Mouse (Mus musculus): ENCODE measurements around the gene Slc26a9.

Gene Slc26a9

DNA sequence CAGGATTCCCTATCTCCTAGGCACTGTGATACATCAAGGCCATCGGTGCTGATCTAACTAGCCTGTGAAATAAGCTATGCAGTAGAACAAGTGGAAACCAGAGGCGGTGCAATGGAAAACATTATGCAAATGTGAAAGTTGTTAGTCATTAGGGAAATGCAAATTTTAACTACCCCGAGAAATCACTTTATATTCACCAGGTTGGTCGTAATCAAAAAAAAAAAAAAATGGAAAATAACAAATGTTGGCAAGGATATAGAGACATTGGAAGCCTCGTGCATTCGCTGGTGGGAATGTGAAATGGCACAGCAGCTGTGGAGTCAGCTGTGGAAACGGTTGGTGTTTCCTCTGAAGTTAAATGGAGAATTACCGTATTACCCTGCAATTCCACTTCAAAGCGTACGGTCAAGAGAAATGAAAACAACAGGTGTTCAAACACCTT is 77.1 kb downstream of the Slc26a9 start:
- no peak for DNase-seq (ENCODE audit: extremely low read depth, insufficient read length, low spot score)

All from 3134 (cell line).